Mouse (Mus musculus) cortical plate, adult 2 months (tissue): ENCODE measurements at regions not wholly inside any gene's neighbourhood (a gene's known extent, or its start where the extent isn't known, plus 50 kb on each side); places are given as distances from the start of the nearest gene placed in this dataset.

Experiments
- H3K27ac ChIP-seq: fragments of 200-500 bp; 2 replicates; pipeline ENCODE4 v1.5.1; 2012; ENCODE audit warnings: low read length, control low read depth, inconsistent platforms; ENCODE audit not compliant: insufficient read depth
- H3K4me1 ChIP-seq: fragments of 200-500 bp; 2 replicates; pipeline ENCODE4 v1.6.1; 2011; ENCODE audit warnings: low read length; ENCODE audit not compliant: control insufficient read depth, insufficient read depth
- H3K4me3 ChIP-seq: fragments of 200-500 bp; 2 replicates; pipeline ENCODE4 v1.5.1; 2011; ENCODE audit warnings: mild to moderate bottlenecking, low read length, control low read depth; ENCODE audit not compliant: insufficient read depth
- CTCF ChIP-seq: fragments of 200-500 bp; IDR thresholded peaks from 2 replicates; pipeline ENCODE4 v1.5.1; 2011; ENCODE audit warnings: mild to moderate bottlenecking, control low read depth, low read length; ENCODE audit not compliant: insufficient read depth; ENCODE audit errors: extremely low read depth
- POLR2A ChIP-seq: fragments of 200-500 bp; IDR thresholded peaks from 2 replicates; pipeline ENCODE4 v1.6.1; 2011; ENCODE audit warnings: mild to moderate bottlenecking, low read length, control low read depth; ENCODE audit not compliant: insufficient read depth; ENCODE audit errors: extremely low read depth

DNA sequence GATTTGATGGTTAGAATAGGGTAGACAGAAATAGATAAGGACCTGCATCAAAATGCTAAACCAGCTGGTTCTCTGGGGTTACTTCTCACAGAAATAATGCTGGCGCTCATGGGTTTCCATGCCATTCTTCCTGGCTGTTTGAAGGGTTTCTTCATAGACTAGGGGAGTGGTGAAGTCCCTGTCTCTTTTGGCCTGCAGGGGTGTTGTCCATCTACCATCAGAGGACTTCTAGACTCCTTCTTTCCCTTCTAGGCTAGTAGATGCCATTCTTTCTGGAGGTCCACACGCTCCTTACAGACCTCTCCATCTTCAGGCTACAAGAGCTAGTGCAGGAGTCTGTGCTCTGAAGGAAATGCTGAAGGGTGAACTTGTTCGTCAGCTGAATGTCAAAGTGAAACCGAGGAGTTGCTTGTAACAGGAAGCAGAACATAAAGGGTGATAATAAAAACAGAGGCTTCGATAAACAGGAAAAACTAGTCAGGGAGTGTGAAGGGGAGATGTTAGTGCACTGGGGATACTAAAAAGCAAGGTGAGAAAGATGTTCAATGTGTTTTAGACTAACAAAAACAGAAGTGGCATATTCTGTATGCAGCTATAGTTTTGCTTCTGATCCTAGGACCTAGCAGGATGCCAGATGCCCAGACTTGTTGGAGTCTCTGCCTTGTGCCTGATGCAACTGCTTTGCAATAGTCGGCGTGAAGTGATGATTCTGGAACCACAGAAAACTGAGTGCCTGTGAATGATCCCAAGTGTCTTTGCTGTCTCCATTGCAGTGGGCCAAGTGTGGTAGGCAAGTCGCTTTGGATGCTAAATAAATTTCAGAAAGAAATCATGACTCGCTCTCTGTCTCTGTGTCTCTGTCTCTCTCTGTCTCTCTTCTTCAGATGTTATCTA lies 335.1 kb downstream of the Rnd3 start:
- Histone ChIP-seq H3K27ac (no peak overlapping the region), H3K4me1 (no peaks in the 10 kb centered on the region), H3K4me3 (no peak overlapping the region)
- no peak for TF ChIP-seq CTCF
- no peak for TF ChIP-seq POLR2A

DNA sequence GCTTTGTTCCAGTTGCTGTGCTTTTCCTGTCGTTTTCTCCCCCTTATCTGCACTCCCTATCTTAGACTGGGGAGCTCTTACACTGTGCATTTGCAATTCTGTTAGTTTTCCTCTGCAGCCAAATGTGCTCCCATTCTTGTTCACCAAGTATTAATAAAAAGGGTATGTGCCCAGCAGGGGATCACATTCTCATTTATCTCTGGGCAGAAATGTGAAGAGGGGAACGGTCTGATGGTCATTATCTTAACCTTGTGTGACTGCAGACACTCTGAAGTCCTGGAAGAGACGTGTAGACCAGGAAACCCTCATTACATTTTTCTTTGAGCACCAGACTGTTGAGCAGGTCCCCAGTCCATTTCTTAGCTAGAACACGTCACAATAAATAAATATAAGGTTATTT lies 336.6 kb downstream of the Rnd3 start:
- Histone ChIP-seq H3K4me3 (no peak overlapping the region), H3K27ac (no peak overlapping the region), H3K4me1 (no peaks in the 10 kb centered on the region)
- no peak for TF ChIP-seq CTCF
- no peak for TF ChIP-seq POLR2A

DNA sequence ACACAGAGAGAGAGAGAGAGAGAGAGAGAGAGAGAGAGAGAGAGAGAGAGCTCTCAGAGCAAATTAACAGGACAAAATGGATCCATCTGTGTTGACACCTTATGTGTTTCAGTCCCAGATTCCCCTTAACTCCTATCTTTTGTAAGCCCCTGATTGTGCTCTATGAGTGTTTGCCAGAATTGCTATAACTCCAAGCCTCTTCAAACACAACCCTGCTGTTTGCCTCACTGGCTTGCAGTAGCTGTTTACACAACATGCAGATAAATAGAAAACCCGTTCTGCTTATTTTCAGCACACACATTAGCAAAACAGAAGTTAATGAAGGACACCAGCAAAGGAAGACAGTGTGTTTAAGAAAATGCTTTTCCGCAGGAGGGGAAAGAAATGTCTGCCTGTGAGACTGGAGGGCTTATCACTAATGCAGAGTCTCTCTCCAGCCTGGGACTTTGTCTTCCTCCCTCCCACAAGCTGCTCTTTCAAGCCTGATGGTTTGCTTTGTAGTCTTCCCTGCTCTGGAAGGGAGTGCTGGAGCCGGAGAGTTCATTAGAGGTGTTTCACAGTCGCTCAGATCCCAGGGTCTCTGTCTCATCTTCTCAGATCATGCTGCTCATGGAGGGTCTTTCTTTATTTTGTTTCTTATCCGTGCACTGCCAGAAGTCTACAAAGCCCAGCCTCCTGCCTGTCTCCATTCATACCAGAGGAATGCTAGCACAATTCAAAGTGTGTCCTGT lies 338.4 kb downstream of the Rnd3 start:
- H3K4me3 ChIP-seq, result no peak overlapping the region
- no peak for TF ChIP-seq CTCF
- no peak for TF ChIP-seq POLR2A
- no peak overlapping the region for H3K27ac ChIP-seq
- no peaks in the 10 kb centered on the region for H3K4me1 ChIP-seq

DNA sequence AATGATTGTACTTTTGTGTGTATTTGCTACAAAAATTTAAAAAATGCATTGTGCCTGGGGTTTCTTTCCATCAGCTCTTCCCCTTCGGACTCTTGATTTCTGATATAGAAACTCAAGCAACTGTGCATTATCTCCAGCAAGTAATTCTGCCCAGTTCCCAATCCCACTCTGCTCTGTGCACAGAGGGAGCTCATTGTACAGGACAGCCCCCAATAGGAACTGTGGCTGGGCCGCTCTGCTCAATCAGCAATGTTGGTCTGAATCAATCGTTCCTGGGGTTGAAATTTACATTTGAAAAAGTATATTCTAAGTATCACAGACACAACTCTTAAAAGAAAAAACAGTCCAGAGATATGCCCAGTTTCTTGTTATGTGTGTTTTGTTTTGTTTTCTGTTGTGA lies 339.1 kb downstream of the Rnd3 start:
- no peaks in the 10 kb centered on the region for H3K4me1 ChIP-seq

DNA sequence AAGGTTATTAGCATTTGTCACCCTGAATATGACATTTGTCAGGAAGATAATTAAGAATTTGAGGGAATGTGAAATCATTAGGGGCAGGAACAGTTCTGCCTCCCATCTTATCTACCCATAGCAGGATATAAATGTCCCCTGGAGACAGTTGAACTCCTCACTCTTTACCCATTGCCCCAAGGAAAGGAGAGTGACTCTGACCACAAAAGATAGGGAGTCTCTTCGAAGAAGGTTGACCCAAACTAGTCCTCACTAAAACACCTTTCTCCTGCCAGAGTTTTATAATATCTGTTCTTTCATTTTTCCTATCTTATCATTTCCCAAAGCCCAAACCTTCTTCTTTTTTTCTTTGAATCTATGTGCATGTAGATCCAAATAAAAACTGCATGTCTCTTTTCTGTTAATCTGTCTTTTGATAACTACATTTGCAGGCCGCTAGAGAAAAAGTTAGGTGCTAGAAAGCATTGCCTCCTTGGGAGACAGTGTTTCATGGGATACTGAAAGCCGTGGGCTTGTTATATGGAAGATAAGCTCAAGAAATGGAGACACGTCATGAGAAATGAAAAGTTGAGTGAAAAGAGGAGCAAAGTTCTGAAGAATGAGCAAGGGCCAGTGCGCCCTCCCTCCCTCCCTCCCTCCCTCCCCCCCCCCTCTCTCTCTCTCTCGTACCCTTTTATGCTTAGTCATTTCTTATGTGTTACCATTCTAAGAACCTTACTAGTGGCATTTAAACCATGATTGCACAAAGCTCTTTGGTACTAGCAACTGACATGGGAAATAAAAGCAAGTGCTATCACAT lies 341.6 kb downstream of the Rnd3 start:
- TF ChIP-seq CTCF (no peak), POLR2A (no peak)
- no peak overlapping the region for H3K27ac ChIP-seq
- no peaks in the 10 kb centered on the region for H3K4me1 ChIP-seq
- no peak overlapping the region for H3K4me3 ChIP-seq

More for the DNA sequence above, 339.1 kb downstream of the Rnd3 start:
- no peak for TF ChIP-seq POLR2A
- no peak for TF ChIP-seq CTCF
- H3K27ac ChIP-seq, result no peak overlapping the region
- no peak overlapping the region for H3K4me3 ChIP-seq

DNA sequence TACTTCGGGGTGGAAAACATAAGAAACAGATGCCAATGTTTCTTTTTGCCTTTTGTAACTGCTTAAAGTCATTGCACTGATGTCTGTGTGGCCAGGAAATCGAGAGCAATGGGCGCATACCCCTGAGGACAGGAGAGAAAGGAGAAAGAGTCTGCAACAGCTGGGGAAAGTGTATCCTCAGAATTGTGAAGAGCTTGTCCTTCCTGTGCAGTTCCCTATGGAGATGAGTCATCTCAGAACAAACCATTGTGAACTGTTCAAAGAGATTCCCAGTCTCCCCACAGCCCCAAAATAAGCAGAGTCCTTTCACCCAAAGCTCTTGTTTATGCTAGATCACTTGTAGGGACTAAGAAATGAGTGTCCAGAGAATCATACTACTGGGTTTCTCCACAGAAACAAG lies 343.3 kb downstream of the Rnd3 start:
- Histone ChIP-seq H3K4me3 (no peak overlapping the region), H3K27ac (no peak overlapping the region), H3K4me1 (no peaks in the 10 kb centered on the region)
- TF ChIP-seq CTCF, result no peak
- TF ChIP-seq POLR2A, result no peak

DNA sequence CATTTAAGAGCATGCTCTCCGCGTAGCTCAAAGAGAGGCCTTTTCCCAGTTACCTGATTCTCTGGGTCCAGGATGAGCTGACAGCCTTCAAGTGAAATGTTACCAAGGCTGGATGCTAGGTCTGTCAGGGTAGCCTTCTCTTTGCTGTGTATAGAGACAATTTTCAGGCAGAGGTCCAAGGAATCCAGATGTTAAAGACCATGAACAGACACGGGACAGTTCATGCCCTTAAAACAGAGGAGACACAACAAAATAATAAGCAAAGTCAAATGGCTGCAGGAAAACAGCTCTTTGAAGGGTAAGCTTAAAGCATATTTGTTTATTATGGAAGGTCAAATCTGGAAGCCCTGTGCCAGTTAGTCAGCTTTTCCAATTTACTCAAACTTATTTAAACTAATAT lies 352.8 kb downstream of the Rnd3 start:
- Histone ChIP-seq H3K27ac (no peak overlapping the region), H3K4me1 (no peaks in the 10 kb centered on the region), H3K4me3 (no peak overlapping the region)
- TF ChIP-seq POLR2A, result no peak
- no peak for TF ChIP-seq CTCF

DNA sequence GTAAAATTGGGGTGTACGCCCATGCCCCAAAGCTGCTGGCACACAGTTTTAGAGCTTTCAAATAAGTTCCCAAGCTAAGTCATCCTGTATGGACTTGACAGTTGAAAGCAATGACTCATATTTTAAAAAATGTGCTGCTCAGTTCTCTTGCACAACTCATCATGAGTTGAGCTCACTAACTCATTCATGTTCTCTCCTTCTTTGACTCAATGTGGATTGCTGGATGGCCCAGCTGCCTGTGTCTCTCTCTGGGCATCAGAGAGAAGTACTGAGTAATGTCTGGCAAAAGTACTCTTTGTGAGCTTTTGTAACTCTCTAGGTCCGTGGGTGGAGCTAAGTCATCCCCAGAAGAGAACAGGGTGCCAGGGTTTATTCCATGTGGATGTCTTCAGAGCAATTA lies 355.3 kb downstream of the Rnd3 start:
- H3K4me1 ChIP-seq, result no peaks in the 10 kb centered on the region
- H3K27ac ChIP-seq, result no peak overlapping the region
- no peak overlapping the region for H3K4me3 ChIP-seq
- no peak for TF ChIP-seq CTCF
- no peak for TF ChIP-seq POLR2A

DNA sequence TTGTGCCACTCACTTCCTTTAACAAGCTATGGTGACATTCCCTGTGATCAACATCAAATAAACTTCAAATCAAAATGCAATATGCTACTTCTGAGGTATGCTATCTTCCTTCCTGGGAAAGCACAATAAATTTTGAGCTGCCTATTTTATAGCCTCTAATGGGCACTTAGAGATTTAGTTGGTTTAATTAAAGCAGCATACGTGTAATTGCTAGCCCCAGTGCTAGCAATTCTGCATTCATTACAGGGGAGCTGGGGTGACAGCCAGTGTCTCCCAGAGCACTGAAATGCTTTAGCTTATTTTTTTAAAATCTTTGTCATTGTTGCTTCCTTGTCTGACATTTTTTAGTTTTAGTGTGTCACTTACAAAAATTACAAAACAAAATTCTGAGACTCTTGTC lies 355.8 kb downstream of the Rnd3 start:
- Histone ChIP-seq H3K27ac (no peak overlapping the region), H3K4me1 (no peaks in the 10 kb centered on the region), H3K4me3 (no peak overlapping the region)
- no peak for TF ChIP-seq CTCF
- TF ChIP-seq POLR2A, result no peak
